In genomic region chr5:37109280-37109849, GRCm38 (mm10) we compare ENCODE assay signal across 10 mouse cellular contexts. TPM values are rescaled to one million over a fixed set of nuclear protein-coding genes. Genes with fewer than 3 reads are reported as not detected.
DNase-seq lines count a peak whose midpoint lies in the region; ATAC-seq and TF ChIP-seq lines count a peak whose summit lies in the region.
"Had no signal": no experiment of that assay in that cellular context is flagged by ENCODE, and none has a peak within 500 bp of the region (broad histone marks: within the 10 kb centered on the region; RNA-seq: fewer than 3 reads in every experiment).

No protein-coding gene starts in this region.

- peak; percentile 72 for TF ChIP-seq CTCF in liver, postnatal 0 days (IDR thresholded peaks at IDR 0.05; ENCODE audit: low read depth)

- WGBS in liver, embryonic 12.5 days (ENCODE audit: insufficient replicate concordance), result 29% methylated on average over 6 of the region's 6 CpGs
- 23% methylated on average over 6 of the region's 6 CpGs for WGBS in forebrain, embryonic 14.5 days
- WGBS in liver, postnatal 0 days (ENCODE audit: insufficient replicate concordance), result 27% methylated on average over 6 of the region's 6 CpGs

- no peak overlapping the region for H3K27ac ChIP-seq in liver, embryonic 12.5 days
- no peak overlapping the region for H3K27ac ChIP-seq in forebrain, embryonic 14.5 days (ENCODE audit: low read depth, low read length)
- H3K27ac ChIP-seq in liver, postnatal 0 days (ENCODE audit: low read depth), result no peak overlapping the region
- H3K27ac ChIP-seq: embryonic facial prominence, embryonic 13.5 days had no signal

- H3K9me3 ChIP-seq in liver, embryonic 12.5 days (replicated peaks), result no peaks in the 10 kb centered on the region
- H3K9me3 ChIP-seq in forebrain, embryonic 14.5 days (replicated peaks; ENCODE audit: control insufficient read depth, low read length), result no peaks in the 10 kb centered on the region
- H3K9me3 ChIP-seq in liver, postnatal 0 days (ENCODE audit: low read length), result no peaks in the 10 kb centered on the region
- H3K9me3 ChIP-seq: embryonic facial prominence, embryonic 13.5 days had no signal

- H3K4me3 ChIP-seq in liver, embryonic 12.5 days, result no peak overlapping the region
- H3K4me3 ChIP-seq in forebrain, embryonic 14.5 days (ENCODE audit: low read depth, low read length), result no peak overlapping the region
- H3K4me3 ChIP-seq in liver, postnatal 0 days (ENCODE audit: low read depth, low read length), result no peak overlapping the region
- H3K4me3 ChIP-seq: embryonic facial prominence, embryonic 13.5 days; myocyte had no signal

- H3K9ac ChIP-seq in liver, embryonic 12.5 days, result no peak overlapping the region
- no peak overlapping the region for H3K9ac ChIP-seq in forebrain, embryonic 14.5 days (ENCODE audit: low read length)
- no peak overlapping the region for H3K9ac ChIP-seq in liver, postnatal 0 days (replicated peaks)
- H3K9ac ChIP-seq: embryonic facial prominence, embryonic 13.5 days had no signal

- no peaks in the 10 kb centered on the region for H3K36me3 ChIP-seq in liver, embryonic 12.5 days
- no peaks in the 10 kb centered on the region for H3K36me3 ChIP-seq in forebrain, embryonic 14.5 days (ENCODE audit: control insufficient read depth, insufficient read depth, low read length)
- no peaks in the 10 kb centered on the region for H3K36me3 ChIP-seq in liver, postnatal 0 days (replicated peaks; ENCODE audit: insufficient read depth, low read length)
- H3K36me3 ChIP-seq: embryonic facial prominence, embryonic 13.5 days had no signal

- H3K4me1 ChIP-seq in liver, embryonic 12.5 days, result no peaks in the 10 kb centered on the region
- no peaks in the 10 kb centered on the region for H3K4me1 ChIP-seq in forebrain, embryonic 14.5 days (ENCODE audit: control insufficient read depth, insufficient read depth, low read length)
- H3K4me1 ChIP-seq in liver, postnatal 0 days (ENCODE audit: insufficient read depth), result no peaks in the 10 kb centered on the region
- H3K4me1 ChIP-seq: embryonic facial prominence, embryonic 13.5 days had no signal

- H3K27me3 ChIP-seq in liver, embryonic 12.5 days (replicated peaks), result no peaks in the 10 kb centered on the region
- no peaks in the 10 kb centered on the region for H3K27me3 ChIP-seq in forebrain, embryonic 14.5 days (replicated peaks; ENCODE audit: control insufficient read depth, insufficient read depth, low read length)
- H3K27me3 ChIP-seq in liver, postnatal 0 days (ENCODE audit: insufficient read depth, low read length), result no peaks in the 10 kb centered on the region
- H3K27me3 ChIP-seq: embryonic facial prominence, embryonic 13.5 days had no signal

- H3K4me2 ChIP-seq in liver, embryonic 12.5 days, result no peak overlapping the region
- no peak overlapping the region for H3K4me2 ChIP-seq in forebrain, embryonic 14.5 days (ENCODE audit: low read length)
- no peak overlapping the region for H3K4me2 ChIP-seq in liver, postnatal 0 days (ENCODE audit: low read depth, low read length)
- H3K4me2 ChIP-seq: embryonic facial prominence, embryonic 13.5 days had no signal

- peak; percentile 29 for DNase-seq in liver
- DNase-seq in c-Kit-positive CD71-negative TER-119-negative erythroid progenitor cells, embryonic 14.5 days (ENCODE audit: low read depth), result peak; percentile 44
- DNase-seq in forebrain, embryonic 14.5 days (ENCODE audit: low spot score), result peak; percentile 77
- DNase-seq in kidney, postnatal 14 days, result peak; percentile 66
- DNase-seq in liver, postnatal 0 days, result peak; percentile 66
- DNase-seq in retina, embryonic 14.5 days (ENCODE audit: low spot score), result peak; percentile 81
- peak; percentile 90 for DNase-seq in thymus, postnatal 25 days

- no peak for ATAC-seq in liver, embryonic 12.5 days
- peak; percentile 69 for ATAC-seq in forebrain, embryonic 14.5 days
- no peak for ATAC-seq in liver, postnatal 0 days

- no peak for TF ChIP-seq EP300 in liver, postnatal 0 days (IDR thresholded peaks at IDR 0.05; ENCODE audit: low read depth)

RNA-seq across cellular contexts. Expression of gene Gm1043, which starts 24.2 kb away (rescaled TPM):
- polyA plus RNA-seq in liver, embryonic 12.5 days (2016; fragmentation: Nextera tagmentation; extraction: Ambion mirVana), result not detected in 2 replicates
- 1.1 and 1.5 TPM in 2 replicates for polyA plus RNA-seq in forebrain, embryonic 14.5 days (2014; fragmentation: Nextera tagmentation; extraction: Ambion mirVana)
- polyA plus RNA-seq in liver, postnatal 0 days (2015; fragmentation: Nextera tagmentation; extraction: Ambion mirVana), result not detected in 2 replicates
- polyA plus RNA-seq: embryonic facial prominence, embryonic 13.5 days; myocyte had no signal

Comparison
In these comparisons a context has a peak if more than half of its experiments do, and no peak if none do; other contexts are left out.
1. DNase-seq: peak in every context shown above with its lines; median percentile 90 in thymus, postnatal 25 days; 81 in retina, embryonic 14.5 days; 77 in forebrain, embryonic 14.5 days; 66 in kidney, postnatal 14 days; 66 in liver, postnatal 0 days; 44 in c-Kit-positive CD71-negative TER-119-negative erythroid progenitor cells, embryonic 14.5 days; 29 in liver.